17 mouse cellular contexts compared by ENCODE assay signal in genomic region chr19:50488421-50488820, GRCm38 (mm10).
DNase-seq lines count a peak whose midpoint lies in the region; ATAC-seq and TF ChIP-seq lines count a peak whose summit lies in the region.
"Had no signal": no experiment of that assay in that cellular context is flagged by ENCODE, and none has a peak within 500 bp of the region (broad histone marks: within the 10 kb centered on the region; RNA-seq: fewer than 3 reads in every experiment).

No protein-coding gene starts in this region.

- no peaks in the 10 kb centered on the region for H3K36me3 ChIP-seq in hindbrain, embryonic 15.5 days
- H3K36me3 ChIP-seq in hindbrain, embryonic 10.5 days, result no peaks in the 10 kb centered on the region
- H3K36me3 ChIP-seq in midbrain, embryonic 11.5 days (ENCODE audit: control insufficient read depth, insufficient read depth, low read length), result no peaks in the 10 kb centered on the region
- no peaks in the 10 kb centered on the region for H3K36me3 ChIP-seq in midbrain, postnatal 0 days (ENCODE audit: insufficient read depth, low read length)
- H3K36me3 ChIP-seq: embryonic facial prominence, embryonic 15.5 days; limb, embryonic 13.5 days; liver, embryonic 12.5 days had no signal

- H3K9me3 ChIP-seq in hindbrain, embryonic 15.5 days, result no peaks in the 10 kb centered on the region
- H3K9me3 ChIP-seq in hindbrain, embryonic 10.5 days, result no peaks in the 10 kb centered on the region
- no peaks in the 10 kb centered on the region for H3K9me3 ChIP-seq in midbrain, embryonic 11.5 days (ENCODE audit: control insufficient read depth, low read length)
- no peaks in the 10 kb centered on the region for H3K9me3 ChIP-seq in midbrain, postnatal 0 days (ENCODE audit: low read length)
- H3K9me3 ChIP-seq: embryonic facial prominence, embryonic 15.5 days; limb, embryonic 13.5 days had no signal

- no peak overlapping the region for H3K4me3 ChIP-seq in hindbrain, embryonic 15.5 days
- H3K4me3 ChIP-seq in hindbrain, embryonic 10.5 days, result no peak overlapping the region
- no peak overlapping the region for H3K4me3 ChIP-seq in midbrain, embryonic 11.5 days (ENCODE audit: low read depth, low read length)
- no peak overlapping the region for H3K4me3 ChIP-seq in midbrain, postnatal 0 days (ENCODE audit: low read depth, low read length)
- H3K4me3 ChIP-seq: embryonic facial prominence, embryonic 15.5 days; limb, embryonic 13.5 days; liver, embryonic 12.5 days had no signal

- WGBS in hindbrain, embryonic 15.5 days, result 53% methylated on average over 6 of the region's 6 CpGs
- 72% methylated on average over 6 of the region's 6 CpGs for WGBS in hindbrain, embryonic 10.5 days
- 20% methylated on average over 6 of the region's 6 CpGs for WGBS in midbrain, embryonic 11.5 days
- WGBS in midbrain, postnatal 0 days, result 19% methylated on average over 6 of the region's 6 CpGs

- no peak for ATAC-seq in hindbrain, embryonic 15.5 days (ENCODE audit: low FRiP score, low read depth)
- no peak for ATAC-seq in midbrain, embryonic 11.5 days (ENCODE audit: low FRiP score)
- ATAC-seq in midbrain, postnatal 0 days (ENCODE audit: low FRiP score), result no peak
- ATAC-seq: activated CD4-positive, CD25-positive, alpha-beta regulatory T cell, adult 4 months; liver, embryonic 12.5 days had no signal

- H3K27me3 ChIP-seq in hindbrain, embryonic 15.5 days, result no peaks in the 10 kb centered on the region
- no peaks in the 10 kb centered on the region for H3K27me3 ChIP-seq in hindbrain, embryonic 10.5 days (ENCODE audit: insufficient read depth, poor library complexity, severe bottlenecking)
- no peaks in the 10 kb centered on the region for H3K27me3 ChIP-seq in midbrain, embryonic 11.5 days (ENCODE audit: control insufficient read depth, insufficient read depth, low read length)
- no peaks in the 10 kb centered on the region for H3K27me3 ChIP-seq in midbrain, postnatal 0 days (ENCODE audit: insufficient read depth, low read length)
- H3K27me3 ChIP-seq: embryonic facial prominence, embryonic 15.5 days; liver, embryonic 12.5 days had no signal

- TF ChIP-seq POLR2A in brain, embryonic 14.5 days (IDR thresholded peaks at IDR 0.05; ENCODE audit: borderline replicate concordance, extremely low read depth, insufficient read depth, insufficient read length, poor library complexity, severe bottlenecking), result no peak

- no peak for TF ChIP-seq CTCF in brain, embryonic 14.5 days (IDR thresholded peaks at IDR 0.05; ENCODE audit: borderline replicate concordance, extremely low read depth, insufficient read depth, insufficient read length)
- TF ChIP-seq CTCF in midbrain, postnatal 0 days (IDR thresholded peaks at IDR 0.05), result no peak

- H3K4me1 ChIP-seq in hindbrain, embryonic 15.5 days (replicated peaks), result peaks cover 26% of the 10 kb centered on the region; the same call in 1 of the 2 replicates
- peaks cover 15% of the 10 kb centered on the region for H3K4me1 ChIP-seq in hindbrain, embryonic 10.5 days (replicated peaks)
- H3K4me1 ChIP-seq in midbrain, embryonic 11.5 days (ENCODE audit: control insufficient read depth, insufficient read depth, low read length), result peaks cover 7% of the 10 kb centered on the region; the same call in 1 of the 2 replicates
- H3K4me1 ChIP-seq in midbrain, postnatal 0 days (ENCODE audit: insufficient read depth, low read length), result no peaks in the 10 kb centered on the region
- H3K4me1 ChIP-seq: embryonic facial prominence, embryonic 15.5 days; liver, embryonic 12.5 days had no signal

- no peak overlapping the region for H3K9ac ChIP-seq in hindbrain, embryonic 15.5 days
- H3K9ac ChIP-seq in midbrain, embryonic 11.5 days (ENCODE audit: low read length), result no peak overlapping the region
- no peak overlapping the region for H3K9ac ChIP-seq in midbrain, postnatal 0 days (replicated peaks; ENCODE audit: low read length, poor library complexity, severe bottlenecking)
- H3K9ac ChIP-seq: embryonic facial prominence, embryonic 15.5 days; limb, embryonic 13.5 days; liver, embryonic 12.5 days had no signal

- peak overlapping the region; percentile 39 for H3K4me2 ChIP-seq in hindbrain, embryonic 15.5 days
- H3K4me2 ChIP-seq in midbrain, embryonic 11.5 days, result no peak overlapping the region
- no peak overlapping the region for H3K4me2 ChIP-seq in midbrain, postnatal 0 days (ENCODE audit: low read depth, low read length, poor library complexity, severe bottlenecking)
- H3K4me2 ChIP-seq: liver, embryonic 12.5 days had no signal

- H3K27ac ChIP-seq in hindbrain, embryonic 15.5 days (replicated peaks), result peak overlapping the region; percentile 59; the same call in 1 of the 2 replicates
- no peak overlapping the region for H3K27ac ChIP-seq in hindbrain, embryonic 10.5 days
- H3K27ac ChIP-seq in midbrain, embryonic 11.5 days (ENCODE audit: low read depth, low read length), result no peak overlapping the region
- 0 out of 2 replicates have a peak overlapping the region, but pooled peaks have one; percentile 32 for H3K27ac ChIP-seq in midbrain, postnatal 0 days (ENCODE audit: low read depth, low read length)
- H3K27ac ChIP-seq: embryonic facial prominence, embryonic 15.5 days; limb, embryonic 13.5 days; liver, embryonic 12.5 days had no signal

- no peak for DNase-seq in hindbrain, embryonic 10.5 days (ENCODE audit: low spot score)
- DNase-seq in brain, embryonic 14.5 days (ENCODE audit: low read depth), result peak; percentile 46
- peak; percentile 90 for DNase-seq in midbrain, embryonic 11.5 days (ENCODE audit: low spot score, missing footprints)
- DNase-seq in midbrain, postnatal 0 days (ENCODE audit: low spot score), result no peak
- no peak for DNase-seq in spleen, postnatal 36 days (ENCODE audit: low spot score in 2 of 2)
- no peak for DNase-seq in cerebellum, adult 11 months
- DNase-seq: adrenal gland, postnatal 10 days; cerebellum, adult 8-10 months; gastrocnemius, postnatal 36 days; kidney, adult 18-20 months; lung, adult 18-20 months; thymus, postnatal 25 days had no signal

Comparison
In these comparisons a context has a peak if more than half of its experiments do, and no peak if none do; other contexts are left out.
1. H3K27ac ChIP-seq: peak in hindbrain, embryonic 15.5 days (single experiment) and midbrain, postnatal 0 days (single experiment); none in hindbrain, embryonic 10.5 days (single experiment) and midbrain, embryonic 11.5 days (single experiment).
2. DNase-seq: peak in brain, embryonic 14.5 days (single experiment) and midbrain, embryonic 11.5 days (single experiment); none in hindbrain, embryonic 10.5 days (single experiment), midbrain, postnatal 0 days (single experiment), spleen, postnatal 36 days (0 of 2) and cerebellum, adult 11 months (single experiment).